Mouse (Mus musculus) hindbrain, embryonic 12.5 days (tissue): Measurements from ENCODE around the gene Atrnl1. TPM values are rescaled to one million over a fixed set of nuclear protein-coding genes. Genes with fewer than 3 reads are reported as not detected.

Source experiments
- ATAC-seq: fragments of 200-750 bp; cut with Nextera tagmentation; 2 replicates; pipeline ENCODE4 v1.8.0; 2017; ENCODE audit warnings: moderate TSS enrichment; ENCODE audit not compliant: low FRiP score
- H3K27ac ChIP-seq: fragments of 300-500 bp; sonication (generic); 2 replicates; pipeline ENCODE4 v1.5.1; 2016; ENCODE audit warnings: mild to moderate bottlenecking
- H3K27me3 ChIP-seq: fragments of 300-500 bp; sonication (generic); 2 replicates; pipeline ENCODE4 v1.6.1; 2016; ENCODE audit warnings: mild to moderate bottlenecking
- H3K36me3 ChIP-seq: fragments of 300-500 bp; sonication (generic); 2 replicates; pipeline ENCODE4 v1.6.1; 2016; ENCODE audit warnings: mild to moderate bottlenecking
- H3K4me1 ChIP-seq: fragments of 300-500 bp; sonication (generic); 2 replicates; pipeline ENCODE4 v1.6.1; 2016
- H3K4me2 ChIP-seq: fragments of 300-500 bp; sonication (generic); replicated peaks from 2 replicates; pipeline ENCODE4 v1.6.1; 2016; ENCODE audit warnings: mild to moderate bottlenecking
- H3K4me3 ChIP-seq: fragments of 300-500 bp; sonication (generic); 2 replicates; pipeline ENCODE4 v1.5.1; 2016; ENCODE audit warnings: mild to moderate bottlenecking
- H3K9ac ChIP-seq: fragments of 300-500 bp; sonication (generic); 2 replicates; pipeline ENCODE4 v1.6.1; 2016; ENCODE audit warnings: mild to moderate bottlenecking, moderate library complexity
- H3K9me3 ChIP-seq: fragments of 300-500 bp; sonication (generic); replicated peaks from 2 replicates; pipeline ENCODE4 v1.6.1; 2016; ENCODE audit warnings: mild to moderate bottlenecking
- WGBS: fragments of 180-500 bp; shearing (Covaris S2); methylation state at CpG from one replicate; pipeline ENCODE4 v1.1.7; 2016; 5-methylcytosine and 5-hydroxymethylcytosine counted together
- polyA plus RNA-seq: library from polyadenylated mRNA; unstranded; fragments of >200 nt; fragmentation: Nextera tagmentation; extraction: Ambion mirVana; gene quantifications from 2 replicates; pipeline ENCODE4 v1.2.1, GENCODE M21; 2016

Atrnl1 gene
- polyA plus RNA-seq, 1 experiment from 2014 or later, result 12.4 TPM

DNA sequence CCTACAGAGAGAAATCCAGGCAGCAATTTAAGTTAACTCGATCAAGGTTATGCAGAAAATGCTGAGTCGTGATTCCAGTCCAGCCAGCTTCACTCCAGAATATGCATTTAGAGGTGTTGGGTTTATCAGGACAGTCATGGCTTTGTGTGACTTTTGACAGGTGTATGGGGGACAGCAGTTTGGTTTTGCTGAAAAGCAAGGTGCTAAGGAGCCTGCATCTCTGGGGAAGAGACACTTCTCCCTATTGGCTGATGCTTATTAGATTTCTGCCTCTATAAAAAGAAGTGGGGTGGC is 1.3 kb downstream of the Atrnl1 start:
- Histone ChIP-seq H3K36me3 (no peaks in the 10 kb centered on the region), H3K4me3 (peak overlapping the region; percentile 94), H3K27ac (no peak overlapping the region), H3K4me1 (peaks cover 20% of the 10 kb centered on the region), H3K27me3 (no peaks in the 10 kb centered on the region), H3K9ac (peak overlapping the region; percentile 94), H3K4me2 (peak overlapping the region; percentile 100), H3K9me3 (no peaks in the 10 kb centered on the region)
- no peak for ATAC-seq
- WGBS, result 15% methylated on average over 2 of the region's 2 CpGs

DNA sequence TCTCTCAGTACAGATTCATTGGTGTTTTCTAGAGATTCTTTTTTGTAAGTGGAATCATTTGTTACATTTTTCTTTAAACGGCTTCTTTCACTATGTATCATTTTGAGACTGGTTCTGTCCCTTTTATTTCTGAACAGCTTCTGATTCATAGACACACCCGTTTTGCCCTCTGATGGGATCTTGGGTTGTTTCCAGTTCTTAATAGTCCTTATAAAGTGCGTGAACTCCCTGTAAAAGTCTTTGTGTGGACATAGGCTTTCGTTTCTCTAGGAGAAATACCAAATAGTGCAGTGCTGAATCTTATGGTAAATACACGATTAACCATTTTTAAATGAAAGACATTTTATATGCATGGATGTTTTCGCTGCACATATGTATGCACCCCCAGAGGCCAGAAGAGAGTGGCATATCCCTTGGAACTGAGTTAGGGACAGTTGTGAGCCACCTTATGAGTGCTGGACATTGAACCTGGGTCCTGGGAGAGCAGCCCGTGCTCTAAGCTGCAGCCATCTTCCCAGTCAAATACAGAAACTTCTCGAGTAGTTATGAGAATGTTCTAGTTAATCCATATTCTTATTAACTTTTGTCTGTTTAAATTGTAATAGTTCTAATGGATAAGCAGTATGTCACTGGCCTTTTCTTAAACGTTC is 5.3 kb downstream of the Atrnl1 start:
- 91% methylated on average over 9 of the region's 9 CpGs for WGBS
- no peak overlapping the region for H3K27ac ChIP-seq
- no peak for ATAC-seq

DNA sequence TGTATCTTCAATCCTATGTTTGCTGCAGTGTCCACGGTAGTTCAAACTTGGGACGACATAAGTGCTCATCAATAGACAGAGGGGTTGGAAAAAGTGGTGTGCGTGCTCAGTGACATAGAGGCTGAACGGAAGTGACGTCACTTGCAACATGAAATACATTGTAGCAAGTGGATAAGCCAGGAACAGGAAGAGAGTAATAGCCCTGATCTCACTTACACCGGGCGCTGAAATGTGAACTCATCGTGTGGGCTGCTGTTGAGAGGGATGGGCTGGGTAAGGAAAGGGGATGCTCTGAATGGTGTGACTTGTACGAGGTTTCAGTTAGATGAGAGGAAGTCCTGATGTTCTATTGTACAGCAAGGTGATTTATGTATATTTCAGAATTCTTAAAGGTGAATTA is 8.3 kb downstream of the Atrnl1 start:
- H3K4me1 ChIP-seq, result 0 out of 2 replicates have a peak, but pooled peaks cover 3% of the 10 kb centered on the region
- no peak overlapping the region for H3K9ac ChIP-seq
- H3K27me3 ChIP-seq, result no peaks in the 10 kb centered on the region
- no peak overlapping the region for H3K4me3 ChIP-seq
- WGBS, result 90% methylated on average over 9 of the region's 9 CpGs
- H3K4me2 ChIP-seq, result no peak overlapping the region
- H3K27ac ChIP-seq, result no peak overlapping the region
- no peak for ATAC-seq
- no peaks in the 10 kb centered on the region for H3K9me3 ChIP-seq
- H3K36me3 ChIP-seq, result no peaks in the 10 kb centered on the region

More for the DNA sequence above, 5.3 kb downstream of the Atrnl1 start:
- Histone ChIP-seq H3K27me3 (no peaks in the 10 kb centered on the region), H3K36me3 (no peaks in the 10 kb centered on the region), H3K4me2 (no peak overlapping the region), H3K4me1 (peaks cover 17% of the 10 kb centered on the region), H3K4me3 (no peak overlapping the region), H3K9ac (no peak overlapping the region), H3K9me3 (no peaks in the 10 kb centered on the region)

DNA sequence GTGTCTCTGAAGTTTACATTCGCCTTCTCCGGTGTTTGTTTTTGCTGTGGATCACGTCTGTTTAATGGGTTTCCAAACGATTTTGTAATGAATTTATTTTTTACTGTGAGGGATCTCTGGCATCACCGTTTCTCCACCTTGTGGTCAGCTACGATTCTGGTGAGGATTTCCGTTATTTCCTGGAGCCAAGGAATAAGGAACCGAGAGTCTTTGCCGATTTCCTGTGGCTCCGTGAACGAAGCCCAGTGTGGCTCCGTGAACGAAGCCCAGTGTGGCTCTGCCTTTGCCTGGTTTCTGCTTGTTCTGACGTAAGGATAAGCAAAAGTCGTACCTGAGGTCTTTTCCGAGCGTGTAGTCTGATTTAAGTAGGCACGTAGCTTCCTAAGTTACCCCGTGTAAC is 11.0 kb downstream of the Atrnl1 start:
- peaks cover 3% of the 10 kb centered on the region for H3K36me3 ChIP-seq
- H3K27ac ChIP-seq, result no peak overlapping the region
- H3K9ac ChIP-seq, result no peak overlapping the region
- H3K27me3 ChIP-seq, result no peaks in the 10 kb centered on the region
- H3K9me3 ChIP-seq, result no peaks in the 10 kb centered on the region
- no peak for ATAC-seq
- WGBS, result 91% methylated on average over 19 of the region's 19 CpGs
- no peak overlapping the region for H3K4me2 ChIP-seq
- no peaks in the 10 kb centered on the region for H3K4me1 ChIP-seq
- H3K4me3 ChIP-seq, result no peak overlapping the region

DNA sequence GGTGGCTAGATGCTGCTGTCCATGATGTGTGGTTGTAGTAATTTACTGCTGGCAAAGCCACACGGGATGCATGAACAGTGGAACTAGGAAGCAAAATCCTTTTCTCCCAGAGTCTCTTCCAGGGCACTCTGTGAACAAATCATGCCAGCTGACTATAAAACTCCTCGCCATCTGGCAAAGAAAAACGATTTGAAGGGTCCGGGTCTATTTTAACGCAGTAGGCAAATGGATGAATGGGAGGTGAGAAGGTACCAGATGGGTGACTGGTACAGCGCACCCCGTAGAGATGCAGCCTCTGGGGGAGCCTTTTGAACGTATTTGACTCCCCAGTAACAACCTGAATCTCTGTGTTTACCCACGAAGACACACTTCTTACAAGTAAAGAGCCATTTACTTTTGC is 14.9 kb downstream of the Atrnl1 start:
- H3K4me1 ChIP-seq, result no peaks in the 10 kb centered on the region
- no peak overlapping the region for H3K4me2 ChIP-seq
- H3K27me3 ChIP-seq, result no peaks in the 10 kb centered on the region
- 89% methylated on average over 9 of the region's 9 CpGs for WGBS
- no peak for ATAC-seq
- H3K4me3 ChIP-seq, result no peak overlapping the region
- H3K36me3 ChIP-seq, result peaks cover 3% of the 10 kb centered on the region
- no peak overlapping the region for H3K27ac ChIP-seq
- no peaks in the 10 kb centered on the region for H3K9me3 ChIP-seq
- no peak overlapping the region for H3K9ac ChIP-seq

DNA sequence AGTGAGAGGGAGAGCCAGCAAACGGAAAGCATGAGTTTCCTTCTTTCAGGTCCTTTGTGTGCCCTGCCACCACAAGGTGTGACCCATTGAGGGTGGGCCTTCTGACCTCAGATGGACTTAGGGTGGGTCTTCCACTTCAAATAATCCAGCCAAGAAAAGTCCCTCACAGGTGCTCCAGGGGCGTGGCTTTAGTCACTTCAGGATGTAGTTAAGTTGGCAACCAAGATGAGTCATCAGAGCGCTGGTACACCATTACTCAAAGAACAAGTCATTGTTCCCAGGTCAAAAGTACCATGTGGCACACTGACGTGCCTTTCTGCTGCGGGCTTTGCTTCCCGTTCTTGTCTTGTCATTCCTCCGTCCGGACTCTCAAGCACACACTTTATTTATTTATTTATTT is 16.4 kb downstream of the Atrnl1 start:
- Histone ChIP-seq H3K9ac (no peak overlapping the region), H3K27me3 (no peaks in the 10 kb centered on the region), H3K4me2 (no peak overlapping the region), H3K36me3 (peaks cover 3% of the 10 kb centered on the region), H3K9me3 (no peaks in the 10 kb centered on the region), H3K4me3 (no peak overlapping the region), H3K4me1 (no peaks in the 10 kb centered on the region), H3K27ac (no peak overlapping the region)
- ATAC-seq, result no peak
- WGBS, result 95% methylated on average over 8 of the region's 8 CpGs

DNA sequence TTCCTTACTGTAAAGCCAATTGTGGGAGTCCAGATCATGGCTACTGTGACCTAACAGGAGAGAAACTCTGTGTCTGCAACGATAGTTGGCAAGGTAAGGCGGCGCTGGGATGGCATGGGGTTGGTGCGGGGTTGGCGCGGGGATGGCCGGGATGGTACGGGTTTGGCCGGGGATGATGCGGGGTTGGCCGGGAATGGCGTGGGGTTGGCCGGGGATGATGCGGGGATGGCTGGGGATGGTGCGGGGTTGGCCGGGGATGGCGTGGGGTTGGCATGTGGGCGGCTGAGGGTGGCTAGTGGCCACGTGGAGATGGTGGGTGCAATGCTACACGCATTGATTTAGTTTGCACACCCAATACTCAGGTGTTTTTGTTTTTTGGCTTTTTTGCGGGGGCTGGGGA is 31.7 kb downstream of the Atrnl1 start:
- H3K4me1 ChIP-seq, result no peaks in the 10 kb centered on the region
- no peak overlapping the region for H3K4me3 ChIP-seq
- WGBS, result 96% methylated on average over 21 of the region's 21 CpGs
- no peak for ATAC-seq
- H3K36me3 ChIP-seq, result no peaks in the 10 kb centered on the region
- H3K27ac ChIP-seq, result no peak overlapping the region
- H3K4me2 ChIP-seq, result no peak overlapping the region
- H3K9ac ChIP-seq, result no peak overlapping the region
- H3K27me3 ChIP-seq, result no peaks in the 10 kb centered on the region
- no peaks in the 10 kb centered on the region for H3K9me3 ChIP-seq

DNA sequence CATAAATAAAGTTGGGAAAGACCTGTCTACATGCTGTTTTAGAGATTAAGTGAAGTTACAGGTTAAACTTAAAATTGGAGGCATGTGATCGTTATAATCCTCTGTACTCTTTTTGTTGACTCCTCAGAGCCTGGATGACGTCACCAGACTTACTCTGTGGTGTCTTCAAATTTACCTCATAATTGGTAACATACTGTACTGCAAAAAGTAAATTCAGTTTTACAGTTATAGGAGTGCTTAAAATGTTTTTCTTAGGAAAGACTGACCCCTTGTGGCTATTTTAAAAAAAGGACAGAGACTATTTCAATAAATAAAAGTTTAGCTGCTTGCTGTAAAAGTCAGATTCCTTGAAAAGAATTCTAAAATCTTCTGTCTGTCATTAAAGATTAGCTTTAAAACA is 32.1 kb downstream of the Atrnl1 start:
- Histone ChIP-seq H3K9ac (no peak overlapping the region), H3K27me3 (no peaks in the 10 kb centered on the region), H3K27ac (no peak overlapping the region), H3K4me3 (no peak overlapping the region), H3K4me2 (no peak overlapping the region), H3K4me1 (no peaks in the 10 kb centered on the region), H3K36me3 (no peaks in the 10 kb centered on the region), H3K9me3 (no peaks in the 10 kb centered on the region)
- ATAC-seq, result no peak
- WGBS, result 69% methylated on average over 2 of the region's 2 CpGs

DNA sequence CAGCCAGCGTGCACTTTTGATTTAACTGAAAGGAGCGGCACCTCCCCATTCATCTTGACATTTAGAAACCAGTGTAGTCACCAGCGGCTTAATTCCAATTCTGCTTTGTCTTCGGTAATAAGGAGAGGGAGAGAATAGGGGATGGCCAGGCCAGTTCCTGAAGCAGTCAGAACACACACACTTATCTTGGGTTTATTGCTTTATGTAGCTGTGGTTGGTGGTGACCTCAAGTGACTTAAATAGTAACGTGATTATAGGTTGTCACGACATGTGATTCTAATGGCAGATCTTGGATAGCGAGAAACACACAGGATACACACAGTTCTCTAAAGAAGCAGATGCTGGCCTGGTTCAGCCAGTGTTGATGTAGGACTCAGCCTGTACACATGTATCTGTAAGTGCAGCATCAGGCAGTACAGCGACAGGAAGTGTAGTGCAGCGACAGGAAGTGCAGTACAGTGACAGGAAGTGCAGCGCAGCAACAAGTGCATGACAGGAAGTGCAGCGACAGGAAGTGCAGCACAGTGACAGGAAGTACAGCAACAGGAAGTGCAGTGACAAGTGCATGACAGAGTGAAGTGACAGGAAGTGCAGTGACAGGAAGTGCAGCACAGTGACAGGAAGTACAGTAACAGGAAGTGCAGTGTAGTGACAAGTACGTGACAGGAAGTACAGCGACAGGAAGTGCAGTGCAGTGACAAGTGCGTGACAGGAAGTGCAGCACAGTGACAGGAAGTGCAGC is 37.5 kb downstream of the Atrnl1 start:
- 92% methylated on average over 14 of the region's 14 CpGs for WGBS
- Histone ChIP-seq H3K36me3 (peaks cover 9% of the 10 kb centered on the region; the same call in 1 of the 2 replicates), H3K4me2 (no peak overlapping the region), H3K27me3 (no peaks in the 10 kb centered on the region), H3K4me3 (no peak overlapping the region), H3K9ac (no peak overlapping the region), H3K27ac (0 out of 2 replicates have a peak overlapping the region, but pooled peaks have one; percentile 30), H3K4me1 (no peaks in the 10 kb centered on the region), H3K9me3 (no peaks in the 10 kb centered on the region; the same call in 1 of the 2 replicates)
- no peak for ATAC-seq

DNA sequence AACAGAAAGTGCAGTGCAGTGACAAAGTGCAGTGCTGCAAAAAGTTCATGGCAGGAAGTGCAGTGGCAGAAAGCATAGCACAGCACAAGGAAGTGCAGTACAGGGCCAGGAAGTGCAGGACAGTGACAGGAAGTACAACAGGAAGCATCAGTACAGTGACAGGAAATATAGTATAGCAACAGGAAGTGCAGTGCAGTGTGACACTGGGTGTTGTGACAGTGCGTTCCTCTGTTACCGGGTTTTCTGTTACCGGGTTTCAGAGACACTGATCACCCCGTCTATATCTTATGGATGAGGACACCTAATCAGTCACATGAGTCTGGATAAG is 38.1 kb downstream of the Atrnl1 start:
- Histone ChIP-seq H3K4me1 (no peaks in the 10 kb centered on the region), H3K9me3 (no peaks in the 10 kb centered on the region; the same call in 1 of the 2 replicates), H3K9ac (no peak overlapping the region), H3K27ac (no peak overlapping the region), H3K36me3 (peaks cover 9% of the 10 kb centered on the region; the same call in 1 of the 2 replicates), H3K27me3 (no peaks in the 10 kb centered on the region), H3K4me2 (no peak overlapping the region), H3K4me3 (no peak overlapping the region)
- no peak for ATAC-seq
- 97% methylated on average over 4 of the region's 4 CpGs for WGBS

DNA sequence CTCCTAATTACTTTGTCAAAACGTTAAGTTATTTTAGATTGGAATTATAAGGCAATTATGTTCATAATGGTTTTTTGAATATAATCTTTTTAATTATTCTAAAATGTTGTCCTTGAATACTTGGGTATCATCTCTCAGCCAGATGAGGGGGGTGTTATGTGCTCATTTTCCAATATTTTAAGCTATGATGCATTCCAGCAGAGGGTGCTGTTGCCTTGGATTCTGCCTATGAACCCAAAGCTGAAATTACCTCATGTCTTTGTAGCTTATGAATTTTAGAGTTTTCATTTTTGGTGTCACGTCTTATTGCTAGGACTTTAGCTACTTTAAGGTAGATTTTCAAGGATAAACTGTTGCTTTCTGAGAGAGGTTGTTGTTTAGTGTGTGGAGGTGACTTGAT is 44.2 kb downstream of the Atrnl1 start:
- Histone ChIP-seq H3K4me3 (no peak overlapping the region), H3K27ac (no peak overlapping the region), H3K4me1 (no peaks in the 10 kb centered on the region), H3K36me3 (peaks cover 15% of the 10 kb centered on the region), H3K9ac (no peak overlapping the region), H3K4me2 (no peak overlapping the region), H3K9me3 (no peaks in the 10 kb centered on the region), H3K27me3 (no peaks in the 10 kb centered on the region)
- no peak for ATAC-seq
- WGBS, result 73% methylated on average over 2 of the region's 2 CpGs

DNA sequence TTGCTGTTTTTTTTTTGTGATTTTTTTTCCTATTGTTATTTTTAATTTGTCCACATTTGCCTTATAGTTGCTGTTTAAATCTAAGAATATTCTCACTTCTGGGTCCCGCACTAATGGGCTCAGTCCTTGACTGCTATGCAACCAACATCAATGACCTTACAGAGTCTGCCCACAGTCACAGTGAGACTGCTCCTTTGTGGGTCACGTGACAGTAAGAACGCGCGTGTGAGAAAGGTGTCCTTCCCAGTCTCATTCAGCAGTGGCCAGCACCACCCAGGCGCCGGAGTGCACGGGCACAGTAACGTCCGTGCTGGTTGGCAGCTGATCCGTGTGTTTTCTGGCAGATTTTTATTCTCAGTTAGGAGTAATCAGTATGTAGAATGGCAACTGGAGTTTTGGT is 44.7 kb downstream of the Atrnl1 start:
- Histone ChIP-seq H3K4me2 (no peak overlapping the region), H3K4me1 (no peaks in the 10 kb centered on the region), H3K36me3 (peaks cover 15% of the 10 kb centered on the region), H3K4me3 (no peak overlapping the region), H3K9me3 (no peaks in the 10 kb centered on the region), H3K27ac (no peak overlapping the region), H3K9ac (no peak overlapping the region), H3K27me3 (no peaks in the 10 kb centered on the region)
- WGBS, result 93% methylated on average over 11 of the region's 11 CpGs
- no peak for ATAC-seq

DNA sequence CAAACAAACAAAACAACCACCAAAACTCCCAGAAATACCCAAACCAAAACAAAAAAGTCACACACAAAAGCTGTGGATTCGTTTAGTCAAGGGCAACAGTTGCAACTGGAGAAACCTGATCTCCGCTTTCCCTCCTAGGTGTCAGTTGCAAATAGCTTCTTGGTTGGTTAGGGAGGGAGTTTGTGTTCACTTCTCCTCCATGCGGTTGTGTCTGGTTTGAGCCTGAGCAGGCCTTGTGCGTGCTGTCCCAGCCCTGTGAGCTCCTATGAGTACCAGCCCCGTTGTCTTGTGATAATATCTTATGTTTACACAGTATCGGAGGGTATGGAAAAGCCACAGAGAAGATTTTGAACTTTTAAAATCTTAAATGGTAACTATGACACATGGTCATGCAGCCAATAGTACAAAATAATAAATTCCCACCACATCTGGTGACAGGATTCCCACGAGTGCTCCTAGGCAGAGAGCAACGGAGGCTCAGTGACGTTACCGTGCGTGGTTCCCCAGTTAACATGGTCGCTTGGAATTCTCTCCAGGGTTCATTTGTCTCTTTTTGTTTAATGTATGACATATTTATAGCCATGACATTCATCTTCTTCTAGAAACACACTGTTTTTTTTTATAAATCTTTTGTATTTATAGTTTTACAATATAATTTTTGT is 46.7 kb downstream of the Atrnl1 start:
- 75% methylated on average over 12 of the region's 12 CpGs for WGBS
- Histone ChIP-seq H3K4me1 (no peaks in the 10 kb centered on the region), H3K4me3 (no peak overlapping the region), H3K4me2 (no peak overlapping the region), H3K27ac (no peak overlapping the region), H3K9ac (no peak overlapping the region), H3K9me3 (no peaks in the 10 kb centered on the region), H3K36me3 (peaks cover 15% of the 10 kb centered on the region), H3K27me3 (no peaks in the 10 kb centered on the region)
- ATAC-seq, result no peak
